Mouse (Mus musculus) erythroblast, embryonic 14.5 days (primary cell): Measurements from ENCODE around the gene Rasa3.

Source experiments
- GATA1 ChIP-seq: IDR thresholded peaks from 2 replicates; pipeline ENCODE4 v1.6.1; 2012; ENCODE audit warnings: low read length, inconsistent platforms, mixed read lengths
- TAL1 ChIP-seq: IDR thresholded peaks from 3 replicates; pipeline ENCODE4 v1.6.1; 2012; ENCODE audit warnings: low read length, inconsistent platforms, mixed read lengths

DNA sequence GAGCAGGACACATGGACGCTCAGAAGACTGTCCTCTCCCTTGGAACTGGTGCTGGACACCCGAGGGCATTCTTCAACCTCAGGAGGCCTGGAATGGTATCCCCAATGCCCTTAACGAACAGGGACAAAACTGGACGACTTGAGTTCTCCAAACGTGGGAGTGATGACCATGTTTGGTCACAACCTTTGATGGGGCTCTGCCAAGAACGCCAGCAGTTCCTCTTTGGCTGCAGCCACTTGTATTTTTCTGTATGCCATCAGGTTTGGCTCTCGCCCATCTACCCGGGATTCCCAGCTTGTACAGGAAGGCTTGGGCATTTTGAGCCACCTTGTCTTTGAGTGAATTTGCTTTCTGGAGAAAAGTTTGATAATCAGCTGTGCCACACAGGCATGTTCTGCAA is 20.3 kb upstream of the Rasa3 start:
- TF ChIP-seq TAL1 (no peak), GATA1 (no peak)
